Mouse (Mus musculus): ENCODE data around the gene Pan2. TPM values are rescaled to one million over a fixed set of nuclear protein-coding genes. Genes with fewer than 3 reads are reported as not detected.
"Not testable (repeated sequence)": the region's sequence is repeated elsewhere in the genome, so short reads cannot be mapped to it uniquely, and the experiment has no call there.

The Pan2 gene
- polyA plus RNA-seq, 1 experiment: 25.7 TPM

DNA sequence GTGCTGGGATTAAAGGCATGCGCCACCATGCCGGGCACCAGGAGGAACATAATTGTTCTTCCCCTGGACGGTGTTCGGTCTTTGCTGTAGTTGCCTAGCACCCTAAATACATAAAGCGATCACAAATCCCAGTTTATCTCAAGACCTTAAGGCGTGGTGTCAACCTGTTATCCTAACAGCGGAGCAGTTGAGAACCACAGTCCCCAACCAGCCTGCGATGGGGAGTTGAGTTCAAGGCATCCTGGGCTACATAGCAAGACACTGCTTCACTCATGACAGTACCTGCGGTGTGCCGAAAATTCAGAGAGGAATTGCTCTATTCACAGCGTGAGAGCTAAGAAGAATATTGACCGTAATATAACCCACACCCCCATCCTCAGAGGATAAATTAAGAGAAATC lies 18.5 kb downstream of the Pan2 start:
- Histone ChIP-seq H3K27ac (ENCODE audit: insufficient read depth, low read length) (no peak overlapping the region), H3K4me1 (ENCODE audit: control insufficient read depth, insufficient read depth, insufficient read length) (peaks cover 4% of the 10 kb centered on the region; the same call in 1 of the 2 replicates), H3K36me3 (ENCODE audit: control insufficient read depth, insufficient read depth, low read length) (peaks cover 16% of the 10 kb centered on the region), H3K4me3 (ENCODE audit: extremely low read depth, insufficient read depth, insufficient read length) (no peak overlapping the region), H3K27me3 (ENCODE audit: control insufficient read depth, insufficient read depth, low read length) (no peaks in the 10 kb centered on the region)
- no peak for DNase-seq (ENCODE audit: low read depth in 1 of 2, low spot score in 2 of 2)
- 61% methylated on average over 12 of the region's 12 CpGs for WGBS
- TF ChIP-seq POLR2A (IDR thresholded peaks at IDR 0.05; ENCODE audit: low read depth, low read length) (no peak), CTCF (IDR thresholded peaks at IDR 0.05; ENCODE audit: extremely low read depth, insufficient read depth, insufficient read length, insufficient replicate concordance) (no peak)

DNA sequence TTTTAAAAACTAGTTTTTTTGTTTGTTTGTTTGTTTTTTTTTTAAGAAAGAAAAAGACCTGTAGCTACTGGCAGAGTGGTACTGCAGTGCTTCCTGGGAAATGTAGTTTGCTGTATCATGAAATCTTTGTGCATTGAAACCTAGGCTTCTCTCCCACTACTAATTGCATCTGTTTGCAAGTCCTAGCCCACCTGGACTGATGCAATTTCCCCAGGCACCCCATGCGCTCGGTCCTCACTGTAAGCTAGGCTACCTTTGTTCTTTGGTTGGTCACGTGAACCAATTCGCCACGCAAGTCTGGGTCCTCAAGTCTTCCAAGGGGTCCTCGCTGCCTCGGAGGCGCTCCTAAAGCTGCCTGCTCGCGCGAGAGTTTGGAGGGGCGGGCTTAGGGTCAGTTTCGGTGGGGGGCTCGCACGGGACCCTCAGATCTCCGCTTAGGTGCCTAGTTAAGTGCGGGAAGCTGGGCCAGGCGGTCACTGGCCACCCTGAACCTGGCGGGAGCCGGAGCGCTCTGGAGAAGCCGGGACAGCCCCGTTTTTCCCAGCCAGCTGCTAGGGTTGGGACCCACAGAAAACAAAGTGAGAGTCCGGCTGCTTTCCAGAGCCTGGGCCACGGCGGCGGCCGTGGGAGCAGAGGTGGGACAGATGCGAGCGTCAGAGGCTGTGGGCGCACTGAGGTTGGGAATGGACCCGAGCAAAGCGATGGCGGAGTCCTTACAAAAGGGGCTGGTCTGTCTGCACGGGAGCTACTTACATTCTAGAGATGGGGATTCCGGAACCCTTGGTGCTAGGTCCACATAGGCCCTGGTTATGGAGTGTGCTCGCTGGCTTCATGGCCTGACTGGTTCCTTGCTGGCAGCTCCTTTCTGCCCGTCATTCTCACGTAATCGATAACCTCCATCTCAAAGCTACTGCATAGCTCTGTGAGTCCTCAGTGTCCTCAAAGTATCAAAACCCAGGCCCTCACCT lies 19.3 kb downstream of the Pan2 start, which contains the start of gene Cnpy2:
Gene Cnpy2, plus strand, starts transcription at position 319 of the 968 bp plus-strand sequence.
- peak within 1 kb of the TSS; percentile 87 for H3K27ac ChIP-seq (ENCODE audit: insufficient read depth, low read length)
- peak within 1 kb of the TSS; percentile 92 for H3K4me3 ChIP-seq (ENCODE audit: extremely low read depth, insufficient read depth, insufficient read length)
- peaks cover 17% of the 10 kb centered on the region for H3K36me3 ChIP-seq (ENCODE audit: control insufficient read depth, insufficient read depth, low read length)
- under 1% methylated on average over 40 of the region's 40 CpGs for WGBS
- no peak for TF ChIP-seq CTCF (IDR thresholded peaks at IDR 0.05; ENCODE audit: extremely low read depth, insufficient read depth, insufficient read length, insufficient replicate concordance)
- no peak for TF ChIP-seq POLR2A (IDR thresholded peaks at IDR 0.05; ENCODE audit: low read depth, low read length)
- H3K27me3 ChIP-seq (ENCODE audit: control insufficient read depth, insufficient read depth, low read length): no peaks in the 10 kb centered on the region
- peak in 1 of 2 experiments; percentile 73 for DNase-seq (ENCODE audit: low read depth in 1 of 2, low spot score in 2 of 2)
- peaks cover 4% of the 10 kb centered on the region; the same call in 1 of the 2 replicates for H3K4me1 ChIP-seq (ENCODE audit: control insufficient read depth, insufficient read depth, insufficient read length)

DNA sequence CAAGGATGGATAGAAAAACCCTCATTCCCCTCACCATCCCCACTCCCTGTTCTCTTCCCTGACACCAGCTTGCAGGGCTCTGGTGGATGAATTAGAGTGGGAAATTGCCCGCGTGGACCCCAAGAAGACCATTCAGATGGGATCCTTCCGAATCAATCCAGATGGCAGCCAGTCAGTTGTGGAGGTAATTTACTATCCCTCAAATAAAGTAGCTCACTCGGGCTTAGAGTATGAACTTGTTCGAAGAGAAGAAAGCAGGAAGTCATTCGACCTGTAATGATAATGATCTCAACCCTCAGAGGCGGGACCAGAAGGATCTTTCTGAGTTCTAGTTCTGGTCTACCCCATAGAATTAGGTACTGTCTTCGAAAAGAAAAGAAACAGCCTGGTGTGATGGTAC lies 20.4 kb downstream of the Pan2 start:
- Histone ChIP-seq H3K27me3 (ENCODE audit: control insufficient read depth, insufficient read depth, low read length) (no peaks in the 10 kb centered on the region), H3K36me3 (ENCODE audit: control insufficient read depth, insufficient read depth, low read length) (peaks cover 14% of the 10 kb centered on the region), H3K27ac (ENCODE audit: insufficient read depth, low read length) (no peak overlapping the region), H3K4me3 (ENCODE audit: extremely low read depth, insufficient read depth, insufficient read length) (peak overlapping the region; percentile 92; the same call in 1 of the 2 replicates), H3K4me1 (ENCODE audit: control insufficient read depth, insufficient read depth, insufficient read length) (peaks cover 4% of the 10 kb centered on the region; the same call in 1 of the 2 replicates)
- 46% methylated on average over 8 of the region's 8 CpGs for WGBS
- TF ChIP-seq CTCF (IDR thresholded peaks at IDR 0.05; ENCODE audit: extremely low read depth, insufficient read depth, insufficient read length, insufficient replicate concordance): no peak
- no peak for DNase-seq (ENCODE audit: low read depth in 1 of 2, low spot score in 2 of 2)

DNA sequence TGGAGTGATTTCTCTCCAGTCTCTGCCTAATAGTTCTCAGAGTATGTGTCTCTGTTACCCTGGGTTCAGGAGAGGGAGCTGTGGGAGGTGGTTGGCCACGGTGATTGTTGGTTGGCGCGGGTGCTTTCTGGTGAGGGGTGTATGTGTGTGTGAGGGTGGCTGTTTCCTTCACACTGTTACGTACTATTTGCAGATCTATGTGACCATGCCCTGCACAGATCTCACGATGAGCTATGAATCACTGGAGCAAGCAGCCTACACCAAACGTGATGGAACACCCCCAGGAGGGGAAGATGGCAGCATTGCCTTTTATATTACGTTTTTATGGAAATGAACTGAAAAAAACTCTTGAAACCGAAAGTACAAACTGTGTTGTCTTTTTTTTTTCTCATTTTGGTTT lies 23.7 kb downstream of the Pan2 start:
- H3K27ac ChIP-seq (ENCODE audit: insufficient read depth, low read length): no peak overlapping the region
- peaks cover 4% of the 10 kb centered on the region; the same call in 1 of the 2 replicates for H3K4me1 ChIP-seq (ENCODE audit: control insufficient read depth, insufficient read depth, insufficient read length)
- DNase-seq (ENCODE audit: low read depth in 1 of 2, low spot score in 2 of 2): no peak
- 87% methylated on average over 8 of the region's 8 CpGs for WGBS
- H3K36me3 ChIP-seq (ENCODE audit: control insufficient read depth, insufficient read depth, low read length): peaks cover 10% of the 10 kb centered on the region
- no peaks in the 10 kb centered on the region for H3K27me3 ChIP-seq (ENCODE audit: control insufficient read depth, insufficient read depth, low read length)
- H3K4me3 ChIP-seq (ENCODE audit: extremely low read depth, insufficient read depth, insufficient read length): no peak overlapping the region
- TF ChIP-seq CTCF (IDR thresholded peaks at IDR 0.05; ENCODE audit: extremely low read depth, insufficient read depth, insufficient read length, insufficient replicate concordance) (no peak), POLR2A (IDR thresholded peaks at IDR 0.05; ENCODE audit: low read depth, low read length) (no peak)

DNA sequence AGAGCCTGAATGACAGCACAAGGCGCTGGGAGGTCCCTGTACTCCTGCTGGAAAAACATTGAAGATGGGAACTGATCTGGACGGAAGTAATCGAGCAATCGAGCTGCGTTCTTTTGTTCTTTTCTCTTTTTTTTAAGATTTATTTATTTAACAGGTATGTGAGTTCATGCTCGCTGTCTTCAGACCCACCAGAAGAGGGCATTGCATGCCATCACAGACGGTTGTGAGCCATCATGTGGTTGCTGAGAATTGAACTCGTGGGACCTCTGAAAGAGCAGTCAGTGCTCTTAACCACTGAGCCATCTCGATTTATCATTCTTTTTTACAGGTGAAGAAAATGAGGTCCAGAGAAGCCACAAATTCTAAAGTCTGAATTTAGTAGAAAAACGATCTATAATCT lies 24.5 kb downstream of the Pan2 start:
- Histone ChIP-seq H3K27ac (ENCODE audit: insufficient read depth, low read length) (no peak overlapping the region), H3K36me3 (ENCODE audit: control insufficient read depth, insufficient read depth, low read length) (peaks cover 10% of the 10 kb centered on the region), H3K4me3 (ENCODE audit: extremely low read depth, insufficient read depth, insufficient read length) (no peak overlapping the region), H3K4me1 (ENCODE audit: control insufficient read depth, insufficient read depth, insufficient read length) (peaks cover 4% of the 10 kb centered on the region; the same call in 1 of the 2 replicates), H3K27me3 (ENCODE audit: control insufficient read depth, insufficient read depth, low read length) (no peaks in the 10 kb centered on the region)
- TF ChIP-seq POLR2A (IDR thresholded peaks at IDR 0.05; ENCODE audit: low read depth, low read length): no peak
- TF ChIP-seq CTCF (IDR thresholded peaks at IDR 0.05; ENCODE audit: extremely low read depth, insufficient read depth, insufficient read length, insufficient replicate concordance): no peak
- DNase-seq (ENCODE audit: low read depth in 1 of 2, low spot score in 2 of 2): no peak
- 81% methylated on average over 10 of the region's 10 CpGs for WGBS

DNA sequence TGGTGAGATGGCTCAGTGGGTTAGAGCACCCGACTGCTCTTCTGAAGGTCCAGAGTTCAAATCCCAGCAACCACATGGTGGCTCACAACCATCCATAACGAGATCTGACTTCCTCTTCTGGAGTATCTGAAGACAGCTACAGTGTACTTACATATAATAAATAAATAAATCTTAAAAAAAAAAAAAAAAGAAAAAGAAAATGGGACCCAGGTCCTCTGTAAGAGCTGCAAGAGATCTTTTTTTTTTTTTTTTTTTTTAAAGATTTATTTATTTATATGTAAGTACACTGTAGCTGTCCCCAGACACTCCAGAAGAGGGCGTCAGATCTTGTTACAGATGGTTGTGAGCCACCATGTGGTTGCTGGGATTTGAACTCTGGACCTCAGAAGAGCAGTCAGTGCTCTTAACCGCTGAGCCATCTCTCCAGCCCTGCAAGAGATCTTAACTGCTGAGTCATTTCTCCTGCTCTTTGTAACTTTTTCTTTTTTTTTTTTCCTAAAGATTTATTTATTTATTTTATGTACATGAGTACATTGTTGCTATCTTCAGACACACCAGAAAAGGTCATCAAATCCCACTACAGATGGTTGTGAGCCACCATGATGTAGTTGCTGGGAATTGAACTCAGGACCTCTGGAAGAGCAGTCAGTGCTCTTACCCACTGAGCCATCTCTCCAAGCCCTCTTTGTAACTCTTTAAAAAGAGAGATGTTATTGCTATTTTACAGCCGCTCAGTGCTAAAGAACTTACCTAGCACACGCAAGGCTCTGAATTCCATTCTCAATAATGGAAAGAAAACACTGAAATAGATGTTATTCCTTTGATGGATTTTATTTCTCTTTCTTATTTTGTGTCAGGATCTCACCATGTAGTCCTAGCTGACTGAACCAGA lies 29.5 kb downstream of the Pan2 start:
- not testable (repeated sequence) for DNase-seq (ENCODE audit: low read depth in 1 of 2, low spot score in 2 of 2); H3K4me1 ChIP-seq (ENCODE audit: control insufficient read depth, insufficient read depth, insufficient read length); H3K4me3 ChIP-seq (ENCODE audit: extremely low read depth, insufficient read depth, insufficient read length); H3K27ac ChIP-seq (ENCODE audit: insufficient read depth, low read length); H3K27me3 ChIP-seq (ENCODE audit: control insufficient read depth, insufficient read depth, low read length); H3K36me3 ChIP-seq (ENCODE audit: control insufficient read depth, insufficient read depth, low read length)
- 63% methylated on average over 6 of the region's 6 CpGs for WGBS
